Mouse (Mus musculus): ENCODE measurements around the gene Chil1. TPM values are rescaled to one million over a fixed set of nuclear protein-coding genes. Genes with fewer than 3 reads are reported as not detected.

The Chil1 gene
- polyA plus RNA-seq, 1 experiment from 2014 or later = 1.5 TPM

GRCm38 (mm10) chr1:134160404-134160803 is 21.6 kb upstream of the Chil1 start:
- WGBS = 88% methylated on average over 3 of the region's 3 CpGs
- no peak for DNase-seq (ENCODE audit: low spot score)
- Histone ChIP-seq H3K27me3 (ENCODE audit: insufficient read depth, poor library complexity, severe bottlenecking) (no peaks in the 10 kb centered on the region), H3K27ac (no peak overlapping the region), H3K36me3 (no peaks in the 10 kb centered on the region), H3K4me1 (replicated peaks) (peaks cover 15% of the 10 kb centered on the region; the same call in 1 of the 2 replicates), H3K4me3 (no peak overlapping the region), H3K9me3 (no peaks in the 10 kb centered on the region)

DNA sequence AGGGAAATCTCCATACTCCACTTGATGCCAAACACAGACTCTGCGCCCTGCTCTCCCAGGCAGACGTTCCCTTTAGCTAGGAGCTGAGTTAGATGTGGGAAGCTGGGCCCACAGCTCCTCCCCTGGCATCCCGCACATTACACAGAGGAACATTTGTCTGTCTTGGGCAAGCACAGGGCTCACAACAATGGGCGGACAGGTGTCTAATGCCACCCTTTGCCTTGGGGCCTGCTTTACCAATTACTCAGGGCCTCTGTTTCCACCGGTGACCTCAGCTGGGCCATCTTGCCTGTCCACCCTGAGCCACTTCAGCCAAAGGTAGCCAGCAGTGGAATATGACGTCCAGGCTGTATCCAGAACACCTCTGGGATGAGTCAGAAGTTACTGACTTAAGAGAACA is 20.6 kb upstream of the Chil1 start:
- DNase-seq (ENCODE audit: low spot score) = no peak
- WGBS = 83% methylated on average over 6 of the region's 6 CpGs
- H3K4me1 ChIP-seq (replicated peaks) = peaks cover 15% of the 10 kb centered on the region; the same call in 1 of the 2 replicates
- H3K27ac ChIP-seq = no peak overlapping the region
- H3K9me3 ChIP-seq = no peaks in the 10 kb centered on the region
- H3K27me3 ChIP-seq (ENCODE audit: insufficient read depth, poor library complexity, severe bottlenecking) = no peaks in the 10 kb centered on the region
- no peaks in the 10 kb centered on the region for H3K36me3 ChIP-seq
- no peak overlapping the region for H3K4me3 ChIP-seq

GRCm38 (mm10) chr1:134162510-134163225 is 19.3 kb upstream of the Chil1 start:
- Histone ChIP-seq H3K36me3 (no peaks in the 10 kb centered on the region), H3K27ac (no peak overlapping the region), H3K4me1 (replicated peaks) (peaks cover 20% of the 10 kb centered on the region; the same call in 1 of the 2 replicates), H3K27me3 (ENCODE audit: insufficient read depth, poor library complexity, severe bottlenecking) (no peaks in the 10 kb centered on the region), H3K4me3 (no peak overlapping the region), H3K9me3 (no peaks in the 10 kb centered on the region)
- 84% methylated on average over 6 of the region's 6 CpGs for whole genome bisulfite sequencing
- DNase-seq (ENCODE audit: low spot score) = no peak

- H3K9me3 ChIP-seq = no peaks in the 10 kb centered on the region
- H3K36me3 ChIP-seq = no peaks in the 10 kb centered on the region
- peaks cover 21% of the 10 kb centered on the region; the same call in 1 of the 2 replicates for H3K4me1 ChIP-seq (replicated peaks)
- H3K27me3 ChIP-seq (ENCODE audit: insufficient read depth, poor library complexity, severe bottlenecking) = no peaks in the 10 kb centered on the region
- 89% methylated on average over 7 of the region's 7 CpGs for WGBS
- H3K27ac ChIP-seq = no peak overlapping the region
- no peak for DNase-seq (ENCODE audit: low spot score)
- H3K4me3 ChIP-seq = no peak overlapping the region
Observed at GRCm38 (mm10) chr1:134163476-134163875, 18.5 kb upstream of the Chil1 start.

GRCm38 (mm10) chr1:134164454-134164853 is 17.5 kb upstream of the Chil1 start:
- no peak overlapping the region for H3K27ac ChIP-seq
- no peak overlapping the region for H3K4me3 ChIP-seq
- H3K27me3 ChIP-seq (ENCODE audit: insufficient read depth, poor library complexity, severe bottlenecking) = no peaks in the 10 kb centered on the region
- peaks cover 21% of the 10 kb centered on the region; the same call in 1 of the 2 replicates for H3K4me1 ChIP-seq (replicated peaks)
- H3K36me3 ChIP-seq = no peaks in the 10 kb centered on the region
- 71% methylated on average over 4 of the region's 4 CpGs for WGBS
- no peak for DNase-seq (ENCODE audit: low spot score)
- H3K9me3 ChIP-seq = no peaks in the 10 kb centered on the region

DNA sequence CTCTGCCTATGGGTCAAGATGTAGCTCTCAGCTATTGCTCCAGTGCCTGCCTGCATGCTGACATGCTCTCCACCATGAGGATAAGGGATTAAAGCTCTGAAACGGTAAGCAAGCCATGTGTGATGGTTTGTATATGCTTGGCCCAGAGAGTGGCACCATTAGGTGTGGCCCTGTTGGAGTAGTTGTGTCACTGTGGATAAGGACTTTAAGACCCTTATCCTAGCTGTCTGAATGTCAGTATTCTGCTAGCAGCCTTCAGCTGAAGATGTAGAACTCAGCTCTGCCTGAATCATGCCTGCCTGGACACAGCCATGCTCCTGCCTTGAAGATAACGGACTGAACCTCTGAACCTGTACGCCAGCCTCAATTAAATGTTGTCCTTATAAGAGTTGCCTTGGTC is 15.4 kb upstream of the Chil1 start:
- WGBS = 96% methylated on average over 3 of the region's 3 CpGs

DNA sequence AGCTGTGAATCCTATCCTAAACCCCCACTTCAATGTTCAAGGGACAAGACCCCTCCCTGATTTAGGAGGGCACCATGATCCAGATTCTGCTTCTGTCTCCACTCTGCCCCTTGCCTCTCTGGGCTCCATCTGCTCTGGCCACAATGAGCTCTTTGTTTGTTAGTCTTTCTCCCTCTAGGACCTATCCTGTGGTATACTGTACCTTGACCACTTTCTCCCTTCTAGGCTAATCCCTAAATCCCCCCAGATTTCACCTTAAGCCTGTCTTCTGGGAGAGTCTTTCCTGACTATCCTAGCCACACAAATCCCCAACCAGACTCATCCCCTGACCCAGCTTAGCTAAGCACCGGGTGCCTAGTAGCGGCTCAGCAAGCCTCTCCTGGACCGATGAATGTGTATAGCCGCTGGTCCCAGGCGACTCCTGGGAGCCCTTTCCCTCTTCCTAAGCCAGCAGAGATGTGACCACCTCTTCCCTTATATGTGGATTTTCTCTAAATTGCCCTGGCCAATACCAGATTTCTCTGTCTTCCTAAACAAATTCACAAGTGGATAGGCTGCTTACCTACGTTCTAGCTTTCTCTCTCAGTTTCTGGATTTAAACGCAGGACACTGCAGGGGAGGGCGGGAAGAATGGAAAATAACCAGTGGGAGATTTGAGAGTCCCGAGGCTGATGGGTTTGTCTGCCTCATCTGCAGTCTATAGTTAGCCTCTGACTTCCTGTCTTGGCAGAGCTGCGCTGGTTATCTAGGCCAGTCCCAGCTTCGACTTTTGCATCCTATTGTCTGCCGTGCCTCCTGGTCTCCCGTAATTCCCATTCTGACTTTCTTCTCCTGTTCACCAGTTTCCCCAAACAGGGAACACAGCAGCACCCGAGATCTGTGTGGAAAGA is 14.3 kb upstream of the Chil1 start:
- no peaks in the 10 kb centered on the region for H3K27me3 ChIP-seq (ENCODE audit: insufficient read depth, poor library complexity, severe bottlenecking)
- no peak overlapping the region for H3K4me3 ChIP-seq
- H3K27ac ChIP-seq = no peak overlapping the region
- H3K9me3 ChIP-seq = no peaks in the 10 kb centered on the region
- H3K36me3 ChIP-seq = no peaks in the 10 kb centered on the region
- 57% methylated on average over 14 of the region's 14 CpGs for WGBS
- DNase-seq (ENCODE audit: low spot score) = no peak
- peaks cover 5% of the 10 kb centered on the region; the same call in 1 of the 2 replicates for H3K4me1 ChIP-seq (replicated peaks)

More for the DNA sequence above, 15.4 kb upstream of the Chil1 start:
- Histone ChIP-seq H3K9me3 (no peaks in the 10 kb centered on the region), H3K4me3 (no peak overlapping the region), H3K27me3 (ENCODE audit: insufficient read depth, poor library complexity, severe bottlenecking) (no peaks in the 10 kb centered on the region), H3K36me3 (no peaks in the 10 kb centered on the region), H3K27ac (no peak overlapping the region), H3K4me1 (replicated peaks) (peaks cover 12% of the 10 kb centered on the region; the same call in 1 of the 2 replicates)
- no peak for DNase-seq (ENCODE audit: low spot score)

DNA sequence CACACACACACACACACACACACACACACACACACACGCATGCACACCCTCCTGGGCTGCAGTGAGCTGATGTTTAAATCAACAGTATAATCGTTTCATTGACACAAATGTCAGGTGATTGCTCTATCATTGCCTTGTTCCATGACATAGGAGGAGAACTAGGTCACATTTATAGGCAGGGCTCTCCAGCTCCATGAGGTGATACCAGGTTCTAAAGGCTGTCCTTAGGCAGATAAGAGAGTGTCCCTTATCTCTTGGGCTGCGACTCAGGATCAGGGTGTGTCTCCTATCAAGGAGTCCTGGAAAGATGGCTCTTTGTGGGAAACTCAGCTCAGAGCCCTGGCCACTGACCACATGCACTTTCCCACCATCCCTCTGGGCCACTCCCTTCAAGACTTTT is 13.4 kb upstream of the Chil1 start:
- Histone ChIP-seq H3K4me1 (replicated peaks) (peaks cover 5% of the 10 kb centered on the region; the same call in 1 of the 2 replicates), H3K27ac (no peak overlapping the region), H3K4me3 (no peak overlapping the region), H3K27me3 (ENCODE audit: insufficient read depth, poor library complexity, severe bottlenecking) (no peaks in the 10 kb centered on the region), H3K36me3 (no peaks in the 10 kb centered on the region), H3K9me3 (no peaks in the 10 kb centered on the region)
- no peak for DNase-seq (ENCODE audit: low spot score)
- WGBS = 90% methylated on average over 3 of the region's 3 CpGs

- 90% methylated on average over 8 of the region's 8 CpGs for WGBS
- no peak for DNase-seq (ENCODE audit: low spot score)
- no peak overlapping the region for H3K27ac ChIP-seq
- peaks cover 5% of the 10 kb centered on the region; the same call in 1 of the 2 replicates for H3K4me1 ChIP-seq (replicated peaks)
- H3K4me3 ChIP-seq = no peak overlapping the region
- no peaks in the 10 kb centered on the region for H3K27me3 ChIP-seq (ENCODE audit: insufficient read depth, poor library complexity, severe bottlenecking)
- no peaks in the 10 kb centered on the region for H3K9me3 ChIP-seq
- H3K36me3 ChIP-seq = no peaks in the 10 kb centered on the region
Observed at GRCm38 (mm10) chr1:134168985-134169697, 12.8 kb upstream of the Chil1 start.

DNA sequence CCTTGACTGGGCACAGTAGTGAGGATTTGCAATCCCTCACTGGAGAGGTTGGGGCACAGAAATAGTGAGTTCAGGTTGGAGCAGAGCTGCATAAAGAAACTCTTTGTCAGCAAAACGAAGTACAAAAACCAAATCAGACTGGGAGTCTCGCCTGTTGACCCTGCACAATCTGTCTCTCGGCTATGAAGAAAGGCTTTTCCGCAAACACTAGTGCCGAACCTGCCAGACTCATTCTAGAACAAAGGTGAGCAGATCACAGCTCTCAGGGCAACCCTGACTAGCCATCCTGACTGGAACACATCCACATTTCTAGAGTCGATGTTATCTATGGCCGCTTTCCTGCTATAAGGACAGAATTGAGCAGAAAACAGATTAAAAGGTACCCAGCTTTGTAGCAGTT is 8.9 kb upstream of the Chil1 start:
- WGBS = 66% methylated on average over 7 of the region's 7 CpGs
- Histone ChIP-seq H3K4me3 (no peak overlapping the region), H3K27me3 (ENCODE audit: insufficient read depth, poor library complexity, severe bottlenecking) (no peaks in the 10 kb centered on the region), H3K9me3 (no peaks in the 10 kb centered on the region), H3K4me1 (replicated peaks) (no peaks in the 10 kb centered on the region), H3K27ac (no peak overlapping the region), H3K36me3 (no peaks in the 10 kb centered on the region)
- DNase-seq (ENCODE audit: low spot score) = no peak

DNA sequence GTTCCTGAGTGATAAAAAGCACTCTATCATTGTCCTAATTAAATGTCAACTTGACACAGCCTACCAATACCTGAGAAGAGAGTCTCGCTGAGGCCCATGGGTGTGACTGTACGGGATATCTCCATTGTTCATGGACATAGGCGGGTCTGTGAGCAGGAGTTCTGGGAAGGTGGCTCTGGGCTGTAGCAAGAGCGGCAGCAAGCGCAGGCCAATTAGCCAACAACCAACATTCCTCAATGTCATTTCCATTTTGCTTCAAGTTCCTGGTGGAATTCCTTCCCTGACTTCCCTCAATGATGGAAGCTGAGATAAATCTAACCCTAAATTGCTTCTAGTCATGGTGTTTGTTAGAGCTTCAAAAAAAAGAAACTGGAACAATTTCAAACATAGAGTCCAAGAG is 4.0 kb upstream of the Chil1 start:
- Histone ChIP-seq H3K27ac (no peak overlapping the region), H3K4me3 (no peak overlapping the region), H3K27me3 (ENCODE audit: insufficient read depth, poor library complexity, severe bottlenecking) (peaks cover 6% of the 10 kb centered on the region; the same call in 1 of the 2 replicates), H3K9me3 (no peaks in the 10 kb centered on the region), H3K4me1 (replicated peaks) (peaks cover 25% of the 10 kb centered on the region), H3K36me3 (no peaks in the 10 kb centered on the region)
- WGBS = 89% methylated on average over 5 of the region's 5 CpGs
- no peak for DNase-seq (ENCODE audit: low spot score)

- H3K9me3 ChIP-seq = no peaks in the 10 kb centered on the region
- no peak overlapping the region for H3K27ac ChIP-seq
- peaks cover 28% of the 10 kb centered on the region for H3K4me1 ChIP-seq (replicated peaks)
- no peak overlapping the region for H3K4me3 ChIP-seq
- no peak for DNase-seq (ENCODE audit: low spot score)
- H3K36me3 ChIP-seq = no peaks in the 10 kb centered on the region
- 90% methylated on average over 4 of the region's 4 CpGs for WGBS
- peaks cover 15% of the 10 kb centered on the region for H3K27me3 ChIP-seq (ENCODE audit: insufficient read depth, poor library complexity, severe bottlenecking)
Observed at GRCm38 (mm10) chr1:134184089-134184488, 2.1 kb downstream of the Chil1 start.
